Mouse (Mus musculus) ES-E14 (cell line): ENCODE results near the gene Gnb3. TPM values are rescaled to one million over a fixed set of nuclear protein-coding genes. Genes with fewer than 3 reads are reported as not detected.

ENCODE experiments used
- DNase-seq: peaks from one replicate; pipeline ENCODE4 v3.0.0-alpha.2; 2013; ENCODE audit warnings: low read depth, low spot score
- H3K27ac ChIP-seq: 2 replicates; pipeline ENCODE4 v1.5.1; 2012; ENCODE audit warnings: low read depth, mild to moderate bottlenecking, low read length, moderate library complexity, mixed read lengths; ENCODE audit not compliant: poor library complexity, insufficient read depth, severe bottlenecking
- H3K36me3 ChIP-seq: 2 replicates; pipeline ENCODE4 v1.6.1; 2012; ENCODE audit warnings: mild to moderate bottlenecking, low read length, moderate library complexity, mixed read lengths; ENCODE audit not compliant: control insufficient read depth, poor library complexity, insufficient read depth, severe bottlenecking
- H3K4me1 ChIP-seq, 2 experiments: fragments of 150-350 bp in 1 of 2; sonication (generic) in 1 of 2; 2 replicates each; pipeline ENCODE4 v1.6.1; 2012; ENCODE audit warnings: low read length in 2 of 2, mild to moderate bottlenecking in 1 of 2, mixed read lengths in 1 of 2; ENCODE audit not compliant: control insufficient read depth in 2 of 2, insufficient read depth in 2 of 2, poor library complexity in 1 of 2
- H3K4me3 ChIP-seq, 2 experiments: fragments of 150-350 bp in 1 of 2; sonication (generic) in 1 of 2; 2 replicates each; pipeline ENCODE4 v1.5.1; 2012; ENCODE audit warnings: low read length in 2 of 2, low read depth in 1 of 2, mild to moderate bottlenecking in 1 of 2, mixed read lengths in 1 of 2; ENCODE audit not compliant: insufficient read depth in 1 of 2, poor library complexity in 1 of 2, severe bottlenecking in 1 of 2
- H3K9ac ChIP-seq: 2 replicates; pipeline ENCODE4 v1.6.1; 2012; ENCODE audit warnings: low read depth, mild to moderate bottlenecking, low read length, mixed read lengths; ENCODE audit not compliant: poor library complexity, insufficient read depth, severe bottlenecking
- H3K9me3 ChIP-seq: fragments of 150-350 bp; sonication (generic); 2 replicates; pipeline ENCODE4 v1.6.1; 2012; ENCODE audit warnings: low read depth, mild to moderate bottlenecking, low read length; ENCODE audit not compliant: control insufficient read depth, insufficient read depth
- CHD2 ChIP-seq: IDR thresholded peaks from 2 replicates; pipeline ENCODE4 v1.6.1; 2014; ENCODE audit warnings: mild to moderate bottlenecking, low read depth, low read length, inconsistent platforms
- HCFC1 ChIP-seq: IDR thresholded peaks from 2 replicates; pipeline ENCODE4 v1.6.1; 2012; ENCODE audit warnings: low read length, inconsistent platforms, borderline replicate concordance; ENCODE audit not compliant: insufficient read depth
- MAFK ChIP-seq: IDR thresholded peaks from 2 replicates; pipeline ENCODE4 v1.6.1; 2014; ENCODE audit warnings: mild to moderate bottlenecking, low read depth, low read length, inconsistent platforms; ENCODE audit not compliant: insufficient read depth
- ZC3H11A ChIP-seq: IDR thresholded peaks from 2 replicates; pipeline ENCODE4 v1.6.1; 2012; ENCODE audit warnings: low read depth, mild to moderate bottlenecking, inconsistent platforms, low read length, borderline replicate concordance
- ZNF384 ChIP-seq: IDR thresholded peaks from 2 replicates; pipeline ENCODE4 v1.6.1; 2012; ENCODE audit warnings: low read depth, low read length, inconsistent platforms
- in situ Hi-C, 2 experiments: fragments of 600-800 bp; cut with MboI; formaldehyde crosslinking; loops; one replicate each; pipeline ENCODE4 v1.15.1; 2025; ENCODE audit warnings: low sequenced_read_pairs in 2 of 2, inconsistent platforms in 1 of 2; ENCODE audit not compliant: unreplicated experiment in 2 of 2
- total RNA-seq: library from RNA; depleted of rRNA; stranded (reverse); fragments of 300-350 nt; gene quantifications from 2 replicates; pipeline ENCODE4 v1.2.3, GENCODE M21; 2012

Gnb3 gene
- total RNA-seq, 1 experiment = not detected

DNA sequence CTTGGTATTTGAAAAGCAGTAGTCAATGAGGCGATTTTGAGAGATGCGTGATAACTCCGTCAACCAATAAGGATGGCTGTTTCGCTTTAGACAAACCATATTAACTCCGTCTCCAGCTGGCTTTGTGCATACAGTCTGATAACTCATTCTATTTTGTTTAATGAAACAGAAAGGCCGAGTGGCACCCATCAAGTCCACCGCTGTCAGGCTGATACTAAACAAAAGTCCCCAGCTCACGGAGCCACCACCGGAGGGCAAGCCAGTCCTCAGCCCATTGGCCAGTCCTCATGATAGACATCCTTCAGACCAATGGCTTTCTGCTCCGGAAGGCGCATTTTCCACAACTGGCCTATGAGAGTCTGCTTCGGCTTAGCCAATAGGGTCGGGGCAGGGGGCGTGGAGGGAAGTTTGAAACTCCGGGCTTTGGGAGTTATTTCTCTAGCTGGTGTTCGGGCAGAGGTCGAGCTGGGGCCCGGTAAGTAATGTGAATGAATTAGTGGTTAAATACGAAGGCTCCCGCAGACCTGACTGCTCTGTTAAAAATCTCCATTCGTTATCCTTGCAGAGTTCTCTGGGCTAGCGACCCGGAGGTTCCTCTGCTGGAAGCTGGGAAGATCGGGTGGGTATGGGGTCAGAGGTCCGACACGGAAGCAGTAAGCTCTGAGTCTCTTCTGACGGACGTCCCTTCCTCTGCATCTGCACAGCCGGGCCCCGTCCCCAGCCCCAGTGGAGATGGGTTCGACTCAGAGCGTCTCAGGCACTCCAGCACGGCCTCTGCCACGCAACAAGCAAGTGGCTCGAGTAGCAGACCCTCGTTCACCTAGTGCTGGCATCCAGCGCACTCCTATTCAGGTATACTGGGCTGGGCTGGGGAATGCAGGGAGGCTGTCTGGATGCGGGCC, 10.0 kb downstream of the Gnb3 start:
- H3K27ac ChIP-seq = peak overlapping the region; percentile 30
- in situ Hi-C loops = no loop called here
- DNase-seq = peak; percentile 94
- H3K4me3 ChIP-seq = peak overlapping the region; percentile 83 to 87
- H3K36me3 ChIP-seq = peaks cover 37% of the 10 kb centered on the region
- no peaks in the 10 kb centered on the region for H3K9me3 ChIP-seq
- H3K4me1 ChIP-seq = peaks cover 2 to 3% of the 10 kb centered on the region in 2 experiments; a peak in 2 of 4 replicates
- peak overlapping the region; percentile 89 for H3K9ac ChIP-seq
- no peak for TF ChIP-seq ZNF384
- TF ChIP-seq CHD2 = peak; percentile 91

DNA sequence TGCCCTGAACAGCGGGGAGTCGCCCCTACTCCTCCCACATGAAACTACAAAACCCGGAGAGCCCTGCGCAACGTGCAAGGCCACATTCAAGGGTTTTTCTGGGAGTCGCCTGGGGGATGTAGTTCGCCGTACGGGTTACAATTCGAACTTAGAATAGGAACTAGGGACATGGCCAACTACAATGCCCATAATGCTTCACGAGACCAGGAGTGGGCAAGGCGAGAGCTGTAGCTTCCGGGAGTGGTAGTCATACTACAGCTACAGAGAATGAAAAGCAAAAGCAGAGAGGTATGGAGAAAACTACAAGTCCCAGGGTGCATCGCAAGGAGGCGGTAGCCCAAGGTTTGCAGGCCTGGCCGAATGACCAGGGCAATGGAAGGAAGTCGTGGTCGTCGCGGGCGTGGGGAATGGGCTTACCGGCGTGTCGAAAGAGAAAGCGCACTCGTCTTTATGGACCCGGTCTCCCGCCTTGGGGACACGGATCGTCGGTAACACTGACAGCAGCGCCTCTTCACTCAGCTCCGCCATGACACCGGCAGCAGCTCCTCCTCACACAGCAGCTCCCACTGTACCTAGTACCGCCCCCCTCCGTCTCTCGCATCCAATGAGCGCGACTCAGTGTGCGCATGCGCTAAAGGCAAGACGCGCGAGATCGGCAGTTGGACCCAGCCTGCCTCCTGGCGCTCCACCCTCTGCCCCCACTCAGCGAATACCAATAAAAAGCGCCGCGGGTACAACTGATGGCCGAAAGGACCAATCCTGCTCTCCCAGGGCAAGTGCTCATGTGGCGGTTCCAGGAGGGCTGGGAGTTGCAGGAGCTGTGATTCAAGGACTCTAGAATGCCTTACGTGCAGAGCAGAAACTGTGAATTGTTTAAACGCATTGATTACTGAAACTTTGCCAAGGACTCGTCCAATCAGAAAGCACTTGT, 10.9 kb downstream of the Gnb3 start, which contains the start of the genes Usp5 and Cdca3:
Usp5 (minus strand) TSS at position 617 of the 931 bp plus-strand sequence.
Cdca3 (plus strand) TSS at position 680 of the 931 bp plus-strand sequence.
- H3K9ac ChIP-seq = peak within 1 kb of the TSS; percentile 90
- in situ Hi-C loops = no loop called here
- H3K9me3 ChIP-seq = no peaks in the 10 kb centered on the region
- DNase-seq = peak; percentile 99
- H3K36me3 ChIP-seq = peaks cover 40% of the 10 kb centered on the region
- peaks cover 2% of the 10 kb centered on the region in 2 experiments; a peak in 2 of 4 replicates for H3K4me1 ChIP-seq
- H3K27ac ChIP-seq = peak within 1 kb of the TSS; percentile 60
- H3K4me3 ChIP-seq = peak within 1 kb of the TSS; percentile 83 to 90
- peak; percentile 89 for TF ChIP-seq CHD2
- peak; percentile 99 for TF ChIP-seq HCFC1
- no peak for TF ChIP-seq ZC3H11A
- TF ChIP-seq MAFK = no peak
- TF ChIP-seq ZNF384 = no peak

GRCm38 (mm10) chr6:124828101-124828592, 11.9 kb downstream of the Gnb3 start:
- peak; percentile 60 for DNase-seq
- H3K27ac ChIP-seq = peak overlapping the region; percentile 44; the same call in 1 of the 2 replicates
- peaks cover 42% of the 10 kb centered on the region for H3K36me3 ChIP-seq
- peaks cover 2% of the 10 kb centered on the region in 2 experiments; a peak in 2 of 4 replicates for H3K4me1 ChIP-seq
- no peak for TF ChIP-seq MAFK
- no peak for TF ChIP-seq ZC3H11A
- no peak for TF ChIP-seq CHD2
- no peak for TF ChIP-seq HCFC1
- no peak for TF ChIP-seq ZNF384
- no peaks in the 10 kb centered on the region for H3K9me3 ChIP-seq
- in situ Hi-C loops = no loop called here
- H3K4me3 ChIP-seq = peak overlapping the region; percentile 83 to 90
- peak overlapping the region; percentile 71 for H3K9ac ChIP-seq

DNA sequence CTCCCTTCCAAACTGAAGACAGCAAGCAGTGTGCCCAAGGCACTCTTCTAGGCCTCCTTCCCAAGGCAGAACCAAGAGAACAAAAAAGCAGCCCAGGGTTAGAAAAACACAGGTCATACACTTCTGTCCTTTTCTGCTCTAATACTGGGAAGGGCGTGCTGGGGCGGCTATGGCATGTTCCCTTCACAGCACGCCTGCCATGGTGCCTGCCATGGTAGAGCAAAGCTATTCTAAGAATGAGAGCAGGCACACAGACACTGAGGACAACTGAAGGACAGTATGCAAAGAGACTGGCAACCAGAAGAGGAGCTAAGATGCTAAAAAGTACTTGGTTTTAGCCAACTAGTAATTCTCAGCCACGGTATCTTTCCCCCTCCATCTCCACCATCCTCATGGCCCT, 18.0 kb downstream of the Gnb3 start:
- no peak for DNase-seq
- Histone ChIP-seq H3K4me3 (no peak overlapping the region), H3K36me3 (peaks cover 72% of the 10 kb centered on the region), H3K9ac (no peak overlapping the region), H3K4me1 (no peaks in the 10 kb centered on the region), H3K27ac (no peak overlapping the region), H3K9me3 (no peaks in the 10 kb centered on the region)
- in situ Hi-C loops = no loop called here
- TF ChIP-seq ZC3H11A (no peak), ZNF384 (no peak), MAFK (no peak), CHD2 (no peak), HCFC1 (no peak)
